Mouse (Mus musculus): ENCODE data around the gene Tpst2.

The Tpst2 gene

GRCm38 (mm10) chr5:112276267-112276873 lies at the start of gene Tpst2:
Gene Tpst2 (plus strand): TSS chr5:112276691.
- peak; percentile 100 for DNase-seq (ENCODE audit: low read depth)

- DNase-seq (ENCODE audit: low read depth): peak; percentile 43
Measured at GRCm38 (mm10) chr5:112227354-112227753, 49.1 kb upstream of the Tpst2 start.

GRCm38 (mm10) chr5:112227898-112228239 lies 48.6 kb upstream of the Tpst2 start:
- DNase-seq (ENCODE audit: low read depth): no peak

- no peak for DNase-seq (ENCODE audit: low read depth)
Measured at GRCm38 (mm10) chr5:112228240-112229076, 48.0 kb upstream of the Tpst2 start.

GRCm38 (mm10) chr5:112235806-112236205 lies 40.7 kb upstream of the Tpst2 start:
- no peak for DNase-seq (ENCODE audit: low read depth)

- no peak for DNase-seq (ENCODE audit: low read depth)
Measured at GRCm38 (mm10) chr5:112236631-112237030, 39.9 kb upstream of the Tpst2 start.

GRCm38 (mm10) chr5:112237439-112237838 lies 39.1 kb upstream of the Tpst2 start:
- DNase-seq (ENCODE audit: low read depth): no peak

GRCm38 (mm10) chr5:112237866-112238570 lies 38.5 kb upstream of the Tpst2 start:
- DNase-seq (ENCODE audit: low read depth): no peak

- no peak for DNase-seq (ENCODE audit: low read depth)
Measured at GRCm38 (mm10) chr5:112238781-112239482, 37.6 kb upstream of the Tpst2 start.

GRCm38 (mm10) chr5:112240761-112241160 lies 35.7 kb upstream of the Tpst2 start:
- DNase-seq (ENCODE audit: low read depth): peak; percentile 95

- DNase-seq (ENCODE audit: low read depth): no peak
Measured at GRCm38 (mm10) chr5:112241849-112242248, 34.6 kb upstream of the Tpst2 start.

- DNase-seq (ENCODE audit: low read depth): no peak
Measured at GRCm38 (mm10) chr5:112242361-112242778, 34.1 kb upstream of the Tpst2 start.

- no peak for DNase-seq (ENCODE audit: low read depth)
Measured at GRCm38 (mm10) chr5:112243041-112243440, 33.5 kb upstream of the Tpst2 start.

- DNase-seq (ENCODE audit: low read depth): no peak
Measured at GRCm38 (mm10) chr5:112243539-112244274, 32.8 kb upstream of the Tpst2 start.

- no peak for DNase-seq (ENCODE audit: low read depth)
Measured at GRCm38 (mm10) chr5:112244275-112244562, 32.3 kb upstream of the Tpst2 start.

GRCm38 (mm10) chr5:112244890-112245615 lies 31.4 kb upstream of the Tpst2 start:
- DNase-seq (ENCODE audit: low read depth): peak; percentile 27

GRCm38 (mm10) chr5:112247399-112247798 lies 29.1 kb upstream of the Tpst2 start:
- DNase-seq (ENCODE audit: low read depth): no peak

- no peak for DNase-seq (ENCODE audit: low read depth)
Measured at GRCm38 (mm10) chr5:112249106-112249505, 27.4 kb upstream of the Tpst2 start.

- DNase-seq (ENCODE audit: low read depth): no peak
Measured at GRCm38 (mm10) chr5:112252400-112252799, 24.1 kb upstream of the Tpst2 start, which contains the start of gene Cryba4. Gene Cryba4 (minus strand): TSS chr5:112252518.

GRCm38 (mm10) chr5:112253169-112253568 lies 23.3 kb upstream of the Tpst2 start:
- DNase-seq (ENCODE audit: low read depth): no peak

GRCm38 (mm10) chr5:112254282-112254806 lies 22.1 kb upstream of the Tpst2 start:
- DNase-seq (ENCODE audit: low read depth): peak; percentile 26
